Mouse (Mus musculus): ENCODE data around the gene Bok.
"Not testable (repeated sequence)": the region's sequence is repeated elsewhere in the genome, so short reads cannot be mapped to it uniquely, and the experiment has no call there.

Gene Bok

GRCm38 (mm10) chr1:93685401-93686244 is at the start of gene Bok:
Gene Bok, plus strand, starts transcription at chr1:93685660.
- DNase-seq (ENCODE audit: extremely low read depth, insufficient read length, low spot score), result peak; percentile 95

DNA sequence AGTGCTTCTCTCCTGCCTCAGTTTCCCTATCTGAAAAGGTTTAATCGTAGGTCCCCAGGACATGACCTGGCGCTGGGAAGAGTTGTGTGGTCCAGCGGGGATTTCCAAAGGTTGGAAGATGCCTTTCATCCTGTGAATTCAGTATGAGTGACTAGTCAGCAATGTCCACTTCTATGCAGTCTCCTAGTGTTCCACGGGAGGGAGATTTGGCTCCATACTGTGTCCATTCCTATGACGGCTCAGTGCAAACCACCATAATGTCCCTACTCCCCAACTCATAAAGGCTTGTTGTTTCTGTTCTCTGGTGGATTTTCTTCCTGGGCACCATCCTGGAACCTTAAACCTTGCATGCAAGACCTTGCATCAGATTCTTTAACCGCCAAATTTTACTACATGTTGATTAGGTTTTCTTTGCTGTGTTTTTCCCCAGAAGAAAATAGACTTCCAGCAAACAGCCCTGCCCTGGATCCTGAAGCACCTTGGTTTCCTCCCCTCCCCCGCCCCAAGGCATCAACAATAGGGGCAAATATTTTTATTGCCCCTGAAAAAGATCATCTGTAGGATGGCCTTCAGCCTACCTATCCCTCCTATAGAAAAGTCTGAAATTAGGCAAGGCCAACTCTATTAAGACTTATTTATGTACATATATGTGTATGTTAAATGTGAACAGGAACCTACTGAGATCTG is 49.1 kb upstream of the Bok start:
- DNase-seq (ENCODE audit: extremely low read depth, insufficient read length, low spot score), result no peak

DNA sequence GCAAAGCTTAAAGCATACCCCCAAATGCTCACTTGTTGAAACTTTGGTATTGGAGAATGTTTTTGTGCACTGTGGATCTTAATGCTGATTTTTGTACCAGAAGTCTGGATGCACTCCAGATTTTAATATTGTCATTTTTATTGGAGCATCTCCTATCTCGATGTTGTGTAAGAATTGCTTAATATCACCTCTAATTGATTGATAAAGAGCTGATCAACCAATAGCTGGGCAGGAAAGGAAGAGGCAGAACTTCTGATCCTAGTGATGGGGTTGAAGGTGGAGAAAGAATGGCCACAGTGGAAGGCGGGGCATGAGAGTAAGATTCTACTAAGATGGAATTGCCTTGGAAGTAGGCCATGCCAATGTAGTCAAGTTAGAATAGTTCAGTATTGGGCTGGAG is 43.5 kb upstream of the Bok start:
- DNase-seq (ENCODE audit: extremely low read depth, insufficient read length, low spot score), result no peak

GRCm38 (mm10) chr1:93642692-93643091 is 42.8 kb upstream of the Bok start:
- DNase-seq (ENCODE audit: extremely low read depth, insufficient read length, low spot score), result no peak

GRCm38 (mm10) chr1:93649604-93650172 is 35.8 kb upstream of the Bok start:
- DNase-seq (ENCODE audit: extremely low read depth, insufficient read length, low spot score), result no peak

DNA sequence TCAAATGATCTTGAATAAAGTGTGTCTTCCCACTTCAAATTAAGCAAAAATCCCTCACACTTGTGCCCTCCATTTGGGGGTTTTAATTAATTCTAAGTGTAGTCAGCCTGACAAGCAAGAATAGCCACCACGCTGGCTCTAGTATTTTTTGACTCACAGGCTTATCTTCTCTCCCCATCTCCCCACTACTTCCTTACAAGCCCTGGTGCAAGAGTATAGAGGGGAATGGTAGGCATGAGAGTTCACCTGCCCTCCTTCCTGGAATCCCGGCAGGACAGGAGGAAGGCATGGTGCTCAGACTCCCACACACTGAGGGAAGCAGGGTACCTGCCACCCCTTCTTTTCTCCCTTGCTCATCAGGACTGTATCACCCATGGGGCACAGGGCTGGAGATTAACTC is 31.2 kb upstream of the Bok start:
- no peak for DNase-seq (ENCODE audit: extremely low read depth, insufficient read length, low spot score)

- DNase-seq (ENCODE audit: extremely low read depth, insufficient read length, low spot score), result no peak
These were observed 30.7 kb upstream of the Bok start for GRCm38 (mm10) chr1:93654798-93655197.

DNA sequence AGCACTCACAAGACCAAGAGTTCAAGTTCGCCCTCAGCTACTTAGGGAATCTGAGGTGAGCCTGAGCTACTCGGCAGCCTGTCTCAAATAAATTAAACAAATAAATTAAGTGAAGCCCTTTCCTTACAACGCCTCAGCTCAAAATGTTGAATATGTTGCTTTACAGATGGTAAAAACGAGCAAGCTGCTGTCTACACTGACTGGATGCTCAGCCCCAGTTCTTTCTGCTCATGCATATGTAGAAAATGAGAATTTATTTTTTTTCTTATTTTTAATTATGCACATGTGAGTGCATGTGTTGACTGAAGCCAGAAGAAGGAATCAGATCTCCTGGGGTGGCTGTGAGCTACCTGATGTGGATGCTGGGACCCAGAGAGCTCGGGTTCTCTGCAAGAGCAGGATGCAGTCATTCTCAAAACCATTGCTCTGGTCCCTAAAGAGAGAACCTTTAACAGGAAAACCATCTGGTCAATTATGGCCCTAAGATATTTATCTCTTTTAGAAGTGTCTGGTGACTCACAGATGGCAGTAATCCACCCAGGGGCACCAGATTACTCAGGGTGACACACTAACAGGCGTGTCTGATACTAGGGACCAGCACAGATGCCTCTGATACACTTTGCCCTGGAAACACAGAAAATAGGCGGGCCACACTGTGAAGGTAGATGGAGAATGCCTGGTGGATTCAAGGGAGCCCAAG is 29.0 kb upstream of the Bok start:
- DNase-seq (ENCODE audit: extremely low read depth, insufficient read length, low spot score), result no peak

DNA sequence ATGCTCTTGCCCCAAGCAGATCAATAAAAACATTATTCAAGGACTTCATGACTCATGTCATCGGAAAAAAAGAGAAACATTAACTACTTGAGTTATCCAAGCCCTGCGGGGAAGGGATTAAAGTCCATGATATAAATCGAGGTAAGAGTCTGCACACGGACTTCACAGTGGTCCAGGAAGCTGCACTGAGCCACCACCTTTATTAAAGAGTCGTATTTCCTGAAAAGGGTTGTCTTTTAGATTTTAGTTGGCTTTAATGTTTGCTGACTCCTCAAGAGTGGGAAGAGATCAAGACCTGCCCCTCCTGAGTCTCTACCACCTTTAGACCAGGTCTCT is 28.5 kb upstream of the Bok start:
- DNase-seq (ENCODE audit: extremely low read depth, insufficient read length, low spot score), result no peak

DNA sequence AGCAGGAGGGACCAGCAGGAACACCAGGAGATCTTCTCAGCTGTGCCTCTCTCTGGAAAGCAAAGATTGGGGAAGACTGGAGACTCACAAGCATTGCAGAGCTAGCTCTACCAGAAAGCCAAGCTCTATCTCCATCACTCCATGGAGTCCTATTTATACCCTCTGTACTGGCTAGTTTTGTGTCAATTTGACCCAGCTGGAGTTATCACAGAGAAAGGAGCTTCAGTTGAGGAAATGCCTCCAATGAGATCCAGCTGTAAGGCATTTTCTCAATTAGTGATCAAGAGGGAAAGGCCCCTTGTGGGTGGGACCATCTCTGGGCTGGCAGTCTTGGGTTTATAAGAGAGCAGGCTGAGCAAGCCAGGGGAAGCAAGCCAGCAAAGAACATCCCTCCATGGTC is 26.9 kb upstream of the Bok start, which contains the start of gene Stk25:
Stk25 (minus strand) TSS at position 101 of the 400 bp plus-strand sequence.
- not testable (repeated sequence) for DNase-seq (ENCODE audit: extremely low read depth, insufficient read length, low spot score)

DNA sequence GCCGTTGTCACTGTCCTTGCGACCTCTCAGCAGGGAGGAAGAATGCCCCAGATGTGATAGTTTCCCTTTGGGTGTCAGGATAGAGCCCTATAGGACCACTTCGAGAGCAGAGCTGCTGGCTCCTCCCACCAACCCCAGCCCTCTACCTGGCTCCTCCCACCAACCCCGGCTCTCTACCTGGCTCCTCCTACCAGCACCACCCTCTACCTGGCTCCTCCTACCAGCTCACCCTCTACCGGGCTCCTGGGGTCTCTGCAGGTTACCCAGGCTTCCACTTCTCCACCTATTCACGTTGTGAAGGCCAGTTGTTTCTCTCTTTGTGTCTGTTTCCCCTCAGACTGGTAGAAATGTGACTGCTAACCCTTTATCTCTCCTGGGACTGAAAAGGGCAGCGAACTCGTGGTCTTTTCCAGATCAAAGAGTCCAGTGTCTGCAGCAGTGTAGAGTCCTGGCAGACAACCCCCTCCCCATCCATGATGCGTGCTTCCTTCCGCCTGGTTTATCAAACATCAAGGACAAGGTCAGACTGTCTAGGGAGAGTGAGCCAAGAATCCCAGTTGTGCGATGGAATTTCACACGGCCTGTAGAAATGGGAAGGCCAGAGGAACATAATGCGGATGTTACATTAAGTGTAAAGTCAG is 17.6 kb upstream of the Bok start:
- no peak for DNase-seq (ENCODE audit: extremely low read depth, insufficient read length, low spot score)

DNA sequence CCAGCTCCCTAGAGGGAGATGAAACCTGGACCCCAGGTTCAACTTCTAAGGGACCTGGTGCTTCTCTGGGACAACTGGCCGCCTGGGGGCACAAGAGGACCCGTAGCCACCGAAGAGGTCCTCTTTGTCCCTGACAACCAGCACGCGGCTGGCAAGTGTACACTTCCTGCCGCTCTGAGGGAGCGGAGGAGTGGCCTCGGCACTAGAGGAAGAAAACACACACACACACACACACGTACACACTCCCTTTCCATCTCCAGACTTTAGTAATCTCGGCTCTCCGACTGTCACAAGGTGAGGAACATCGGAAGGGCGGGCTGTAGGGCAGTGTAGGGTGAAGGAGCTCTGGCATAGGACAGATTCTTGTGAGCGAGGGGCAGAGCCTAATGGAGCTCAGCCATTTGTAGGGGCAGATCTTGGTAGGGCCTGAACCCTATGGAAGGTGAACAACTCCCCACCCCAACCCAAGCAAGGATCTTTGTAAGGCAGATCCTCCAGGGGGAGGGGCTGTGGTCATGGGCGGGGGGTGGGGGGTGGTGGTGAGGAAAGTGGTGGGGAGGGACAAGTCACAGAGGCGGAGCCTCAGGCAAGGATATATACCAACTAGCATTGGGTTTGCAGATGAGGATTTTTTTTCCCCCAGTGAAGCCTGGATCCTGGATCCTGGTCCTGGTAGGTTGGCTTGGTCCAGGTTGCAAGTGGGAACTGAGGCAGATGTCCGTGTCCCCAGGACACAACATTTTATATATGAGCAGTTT is 16.5 kb upstream of the Bok start:
- peak; percentile 35 for DNase-seq (ENCODE audit: extremely low read depth, insufficient read length, low spot score)

GRCm38 (mm10) chr1:93669941-93670340 is 15.5 kb upstream of the Bok start:
- no peak for DNase-seq (ENCODE audit: extremely low read depth, insufficient read length, low spot score)

- no peak for DNase-seq (ENCODE audit: extremely low read depth, insufficient read length, low spot score)
These were observed 12.8 kb upstream of the Bok start for GRCm38 (mm10) chr1:93672682-93673081.

GRCm38 (mm10) chr1:93678386-93678785 is 7.1 kb upstream of the Bok start:
- peak; percentile 64 for DNase-seq (ENCODE audit: extremely low read depth, insufficient read length, low spot score)

DNA sequence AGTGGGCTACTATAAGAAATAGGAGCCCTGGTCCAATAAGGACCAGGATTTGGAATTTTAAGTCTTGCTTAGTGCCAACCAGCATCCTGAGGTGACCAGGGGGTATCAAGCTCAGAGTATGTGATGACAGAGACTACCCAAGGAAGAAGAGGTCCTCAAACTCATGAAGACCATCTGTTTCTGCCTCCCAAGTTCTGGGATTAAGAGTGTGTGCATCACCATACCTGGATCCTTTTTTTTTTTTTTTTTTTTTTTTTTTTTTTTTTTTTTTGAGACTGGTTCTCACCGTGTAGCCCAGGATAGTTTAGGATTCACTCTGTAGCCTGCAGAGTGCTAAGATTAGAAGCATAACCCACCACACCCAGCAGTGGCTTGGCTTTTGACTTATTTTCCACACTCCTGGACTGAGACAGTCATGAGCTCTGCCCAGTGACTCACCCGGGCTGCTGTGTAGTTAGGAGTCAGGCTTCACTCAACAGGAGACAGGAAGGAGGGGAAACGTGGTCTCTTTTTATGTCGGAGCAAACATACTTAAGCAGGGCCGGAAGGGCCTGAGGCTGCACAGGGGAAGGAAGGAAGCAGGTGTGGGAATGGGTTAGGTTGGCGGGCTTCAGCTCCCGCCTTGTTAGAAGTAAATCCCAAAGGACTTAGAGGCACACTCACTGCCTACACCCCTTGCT is 5.4 kb upstream of the Bok start:
- peak; percentile 79 for DNase-seq (ENCODE audit: extremely low read depth, insufficient read length, low spot score)

GRCm38 (mm10) chr1:93686245-93686960 is 943 bp downstream of the Bok start:
- DNase-seq (ENCODE audit: extremely low read depth, insufficient read length, low spot score), result peak; percentile 86

- no peak for DNase-seq (ENCODE audit: extremely low read depth, insufficient read length, low spot score)
These were observed 1.5 kb downstream of the Bok start for GRCm38 (mm10) chr1:93686961-93687320.

- no peak for DNase-seq (ENCODE audit: extremely low read depth, insufficient read length, low spot score)
These were observed 2.7 kb downstream of the Bok start for GRCm38 (mm10) chr1:93688154-93688553.

Measured in 3134 (cell line).